Mouse (Mus musculus): ENCODE measurements at regions not wholly inside any gene's neighbourhood (a gene's known extent, or its start where the extent isn't known, plus 50 kb on each side); places are given as distances from the start of the nearest gene placed in this dataset.

- Histone ChIP-seq H3K4me3 (ENCODE audit: low read depth, low read length) (no peak overlapping the region), H3K4me1 (ENCODE audit: control insufficient read depth, insufficient read depth, low read length) (no peaks in the 10 kb centered on the region; the same call in 1 of the 2 replicates), H3K4me2 (ENCODE audit: low read depth, severe bottlenecking) (no peak overlapping the region), H3K27me3 (ENCODE audit: control insufficient read depth, insufficient read depth, low read length) (no peaks in the 10 kb centered on the region), H3K27ac (replicated peaks; ENCODE audit: low read depth, low read length) (no peak overlapping the region), H3K9me3 (ENCODE audit: control insufficient read depth, low read length) (no peaks in the 10 kb centered on the region), H3K9ac (ENCODE audit: low read length) (no peak overlapping the region), H3K36me3 (ENCODE audit: control insufficient read depth, insufficient read depth, low read length) (no peaks in the 10 kb centered on the region)
- WGBS: 79% methylated on average over 10 of the region's 10 CpGs
- no peak for ATAC-seq (ENCODE audit: insufficient number of reproducible peaks, low FRiP score, low TSS enrichment, low read depth)
- no peak for DNase-seq (ENCODE audit: low spot score)
Measured at GRCm38 (mm10) chr14:24871392-24871998, 384.6 kb downstream of the Rps24 start.

GRCm38 (mm10) chr14:24872931-24873330 lies 386.0 kb downstream of the Rps24 start:
- no peak overlapping the region for H3K27ac ChIP-seq (replicated peaks; ENCODE audit: low read depth, low read length)
- H3K36me3 ChIP-seq (ENCODE audit: control insufficient read depth, insufficient read depth, low read length): no peaks in the 10 kb centered on the region
- H3K4me3 ChIP-seq (ENCODE audit: low read depth, low read length): no peak overlapping the region
- H3K9me3 ChIP-seq (ENCODE audit: control insufficient read depth, low read length): no peaks in the 10 kb centered on the region
- ATAC-seq (ENCODE audit: insufficient number of reproducible peaks, low FRiP score, low TSS enrichment, low read depth) (no peak), DNase-seq (ENCODE audit: low spot score) (no peak)
- WGBS: 56% methylated on average over 3 of the region's 3 CpGs
- H3K9ac ChIP-seq (ENCODE audit: low read length): no peak overlapping the region
- no peaks in the 10 kb centered on the region for H3K27me3 ChIP-seq (ENCODE audit: control insufficient read depth, insufficient read depth, low read length)
- H3K4me2 ChIP-seq (ENCODE audit: low read depth, severe bottlenecking): no peak overlapping the region
- no peaks in the 10 kb centered on the region; the same call in 1 of the 2 replicates for H3K4me1 ChIP-seq (ENCODE audit: control insufficient read depth, insufficient read depth, low read length)

GRCm38 (mm10) chr14:24873406-24873805 lies 386.5 kb downstream of the Rps24 start:
- H3K4me1 ChIP-seq (ENCODE audit: control insufficient read depth, insufficient read depth, low read length): no peaks in the 10 kb centered on the region; the same call in 1 of the 2 replicates
- H3K4me3 ChIP-seq (ENCODE audit: low read depth, low read length): no peak overlapping the region
- no peak overlapping the region for H3K27ac ChIP-seq (replicated peaks; ENCODE audit: low read depth, low read length)
- ATAC-seq (ENCODE audit: insufficient number of reproducible peaks, low FRiP score, low TSS enrichment, low read depth) (no peak), DNase-seq (ENCODE audit: low spot score) (no peak)
- 91% methylated on average over 3 of the region's 3 CpGs for WGBS
- no peaks in the 10 kb centered on the region for H3K9me3 ChIP-seq (ENCODE audit: control insufficient read depth, low read length)
- no peak overlapping the region for H3K9ac ChIP-seq (ENCODE audit: low read length)
- no peaks in the 10 kb centered on the region for H3K36me3 ChIP-seq (ENCODE audit: control insufficient read depth, insufficient read depth, low read length)
- H3K27me3 ChIP-seq (ENCODE audit: control insufficient read depth, insufficient read depth, low read length): no peaks in the 10 kb centered on the region
- H3K4me2 ChIP-seq (ENCODE audit: low read depth, severe bottlenecking): no peak overlapping the region

- ATAC-seq (ENCODE audit: insufficient number of reproducible peaks, low FRiP score, low TSS enrichment, low read depth): no peak
- no peaks in the 10 kb centered on the region for H3K9me3 ChIP-seq (ENCODE audit: control insufficient read depth, low read length)
- no peak overlapping the region for H3K4me2 ChIP-seq (ENCODE audit: low read depth, severe bottlenecking)
- no peaks in the 10 kb centered on the region; the same call in 1 of the 2 replicates for H3K4me1 ChIP-seq (ENCODE audit: control insufficient read depth, insufficient read depth, low read length)
- 65% methylated on average over 12 of the region's 12 CpGs for whole genome bisulfite sequencing
- H3K4me3 ChIP-seq (ENCODE audit: low read depth, low read length): no peak overlapping the region
- no peak overlapping the region for H3K27ac ChIP-seq (replicated peaks; ENCODE audit: low read depth, low read length)
- no peak for DNase-seq (ENCODE audit: low spot score)
- no peaks in the 10 kb centered on the region for H3K27me3 ChIP-seq (ENCODE audit: control insufficient read depth, insufficient read depth, low read length)
- no peak overlapping the region for H3K9ac ChIP-seq (ENCODE audit: low read length)
- H3K36me3 ChIP-seq (ENCODE audit: control insufficient read depth, insufficient read depth, low read length): no peaks in the 10 kb centered on the region
Measured at GRCm38 (mm10) chr14:24874426-24875155, 387.7 kb downstream of the Rps24 start.

- WGBS: 67% methylated on average over 8 of the region's 8 CpGs
- no peak overlapping the region for H3K9ac ChIP-seq (ENCODE audit: low read length)
- no peak overlapping the region for H3K4me2 ChIP-seq (ENCODE audit: low read depth, severe bottlenecking)
- no peak overlapping the region for H3K27ac ChIP-seq (replicated peaks; ENCODE audit: low read depth, low read length)
- ATAC-seq (ENCODE audit: insufficient number of reproducible peaks, low FRiP score, low TSS enrichment, low read depth) (no peak), DNase-seq (ENCODE audit: low spot score) (no peak)
- no peaks in the 10 kb centered on the region for H3K36me3 ChIP-seq (ENCODE audit: control insufficient read depth, insufficient read depth, low read length)
- no peak overlapping the region for H3K4me3 ChIP-seq (ENCODE audit: low read depth, low read length)
- H3K9me3 ChIP-seq (ENCODE audit: control insufficient read depth, low read length): no peaks in the 10 kb centered on the region
- no peaks in the 10 kb centered on the region for H3K27me3 ChIP-seq (ENCODE audit: control insufficient read depth, insufficient read depth, low read length)
- H3K4me1 ChIP-seq (ENCODE audit: control insufficient read depth, insufficient read depth, low read length): no peaks in the 10 kb centered on the region; the same call in 1 of the 2 replicates
Measured at GRCm38 (mm10) chr14:24875156-24875545, 388.2 kb downstream of the Rps24 start.

- no peaks in the 10 kb centered on the region for H3K27me3 ChIP-seq (ENCODE audit: control insufficient read depth, insufficient read depth, low read length)
- H3K4me3 ChIP-seq (ENCODE audit: low read depth, low read length): no peak overlapping the region
- no peak overlapping the region for H3K27ac ChIP-seq (replicated peaks; ENCODE audit: low read depth, low read length)
- ATAC-seq (ENCODE audit: insufficient number of reproducible peaks, low FRiP score, low TSS enrichment, low read depth) (no peak), DNase-seq (ENCODE audit: low spot score) (no peak)
- H3K36me3 ChIP-seq (ENCODE audit: control insufficient read depth, insufficient read depth, low read length): no peaks in the 10 kb centered on the region
- no peak overlapping the region for H3K4me2 ChIP-seq (ENCODE audit: low read depth, severe bottlenecking)
- no peak overlapping the region for H3K9ac ChIP-seq (ENCODE audit: low read length)
- H3K4me1 ChIP-seq (ENCODE audit: control insufficient read depth, insufficient read depth, low read length): no peaks in the 10 kb centered on the region; the same call in 1 of the 2 replicates
- no peaks in the 10 kb centered on the region for H3K9me3 ChIP-seq (ENCODE audit: control insufficient read depth, low read length)
- 71% methylated on average over 6 of the region's 6 CpGs for WGBS
Measured at GRCm38 (mm10) chr14:24875934-24876333, 389.0 kb downstream of the Rps24 start.

DNA sequence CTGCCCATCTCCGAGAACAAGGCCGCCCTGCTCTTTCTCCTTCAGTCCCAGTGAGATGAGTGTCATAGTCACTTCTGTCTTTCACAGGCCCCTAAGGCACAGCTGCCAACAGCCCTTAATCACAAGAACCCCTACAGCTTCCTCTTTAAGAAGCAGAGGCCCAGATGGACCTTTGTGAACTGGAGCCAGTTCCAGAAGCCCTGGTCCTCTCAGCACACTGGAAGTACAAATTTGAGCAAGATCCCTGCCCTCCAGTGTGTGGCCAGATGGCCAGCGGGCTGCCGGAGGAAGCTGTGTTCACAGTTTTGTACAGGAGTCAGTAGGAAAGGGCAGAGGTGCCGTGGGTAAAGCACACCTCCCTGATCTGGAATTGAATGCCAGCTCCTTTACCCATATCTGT lies 389.6 kb downstream of the Rps24 start:
- no peak for DNase-seq (ENCODE audit: low spot score)
- H3K9ac ChIP-seq (ENCODE audit: low read length): no peak overlapping the region
- H3K4me3 ChIP-seq (ENCODE audit: low read depth, low read length): no peak overlapping the region
- no peak overlapping the region for H3K4me2 ChIP-seq (ENCODE audit: low read depth, severe bottlenecking)
- H3K36me3 ChIP-seq (ENCODE audit: control insufficient read depth, insufficient read depth, low read length): no peaks in the 10 kb centered on the region
- H3K9me3 ChIP-seq (ENCODE audit: control insufficient read depth, low read length): no peaks in the 10 kb centered on the region
- H3K4me1 ChIP-seq (ENCODE audit: control insufficient read depth, insufficient read depth, low read length): no peaks in the 10 kb centered on the region; the same call in 1 of the 2 replicates
- no peak for ATAC-seq (ENCODE audit: insufficient number of reproducible peaks, low FRiP score, low TSS enrichment, low read depth)
- no peaks in the 10 kb centered on the region for H3K27me3 ChIP-seq (ENCODE audit: control insufficient read depth, insufficient read depth, low read length)
- 84% methylated on average over 5 of the region's 5 CpGs for WGBS
- no peak overlapping the region for H3K27ac ChIP-seq (replicated peaks; ENCODE audit: low read depth, low read length)

DNA sequence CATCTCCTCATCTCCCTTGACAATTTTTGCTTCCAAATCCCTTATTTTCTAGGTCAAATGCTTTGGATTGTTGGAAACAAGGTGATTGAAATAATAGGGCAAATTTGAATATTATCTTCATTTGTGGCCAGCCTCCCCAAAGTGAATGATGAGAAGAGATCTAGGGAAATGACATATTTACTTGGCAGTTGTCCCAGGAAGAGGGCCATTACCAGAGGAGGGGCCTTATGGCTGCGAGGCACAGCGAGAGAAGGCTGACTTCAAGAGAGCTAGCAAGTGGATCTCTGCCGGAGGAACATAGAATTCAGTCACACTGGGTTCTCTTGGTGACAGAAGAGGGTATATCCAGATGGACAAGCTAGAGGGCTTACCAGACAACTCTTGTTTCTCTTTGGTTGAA lies 390.9 kb downstream of the Rps24 start:
- Histone ChIP-seq H3K36me3 (ENCODE audit: control insufficient read depth, insufficient read depth, low read length) (no peaks in the 10 kb centered on the region), H3K4me1 (ENCODE audit: control insufficient read depth, insufficient read depth, low read length) (no peaks in the 10 kb centered on the region; the same call in 1 of the 2 replicates), H3K4me3 (ENCODE audit: low read depth, low read length) (no peak overlapping the region), H3K27ac (replicated peaks; ENCODE audit: low read depth, low read length) (no peak overlapping the region), H3K4me2 (ENCODE audit: low read depth, severe bottlenecking) (no peak overlapping the region), H3K9me3 (ENCODE audit: control insufficient read depth, low read length) (no peaks in the 10 kb centered on the region), H3K27me3 (ENCODE audit: control insufficient read depth, insufficient read depth, low read length) (no peaks in the 10 kb centered on the region), H3K9ac (ENCODE audit: low read length) (no peak overlapping the region)
- WGBS: 89% methylated on average over 3 of the region's 3 CpGs
- ATAC-seq (ENCODE audit: insufficient number of reproducible peaks, low FRiP score, low TSS enrichment, low read depth) (no peak), DNase-seq (ENCODE audit: low spot score) (no peak)
